Mouse (Mus musculus): ENCODE results near the gene Catsper2.

- TF ChIP-seq TAL1 (IDR thresholded peaks at IDR 0.05; ENCODE audit: low read length) (no peak), GATA1 (IDR thresholded peaks at IDR 0.05; ENCODE audit: low read length) (no peak)
Measured at GRCm38 (mm10) chr2:121353156-121353555, 60.4 kb downstream of the Catsper2 start.

Data from erythroblast, embryonic 14.5 days (primary cell).